ENCODE assay signal across 20 mouse cellular contexts in genomic region chr3:94680783-94681182, GRCm38 (mm10). TPM values are rescaled to one million over a fixed set of nuclear protein-coding genes. Genes with fewer than 3 reads are reported as not detected.
DNase-seq lines count a peak whose midpoint lies in the region; ATAC-seq and TF ChIP-seq lines count a peak whose summit lies in the region.
"Had no signal": no experiment of that assay in that cellular context is flagged by ENCODE, and none has a peak within 500 bp of the region (broad histone marks: within the 10 kb centered on the region; RNA-seq: fewer than 3 reads in every experiment).

No protein-coding gene starts in this region.

- no peaks in the 10 kb centered on the region for H3K36me3 ChIP-seq in heart, embryonic 11.5 days (ENCODE audit: control insufficient read depth, insufficient read depth, low read length)
- H3K36me3 ChIP-seq in liver, postnatal 0 days (replicated peaks; ENCODE audit: insufficient read depth, low read length), result no peaks in the 10 kb centered on the region
- no peaks in the 10 kb centered on the region for H3K36me3 ChIP-seq in stomach, embryonic 16.5 days (ENCODE audit: control insufficient read depth, insufficient read depth, low read length)
- H3K36me3 ChIP-seq: embryonic facial prominence, embryonic 12.5 days; hindbrain, embryonic 12.5 days; midbrain, embryonic 15.5 days had no signal

- no peak for TF ChIP-seq CTCF in Patski (IDR thresholded peaks at IDR 0.05)
- TF ChIP-seq CTCF in liver, postnatal 0 days (IDR thresholded peaks at IDR 0.05; ENCODE audit: low read depth), result no peak

- CTCF ChIA-PET in Patski (lab: Charles Lee), result no interaction called here

- H3K27ac ChIP-seq in heart, embryonic 11.5 days (ENCODE audit: low read depth, low read length), result no peak overlapping the region
- peak overlapping the region; percentile 80 for H3K27ac ChIP-seq in liver, postnatal 0 days (ENCODE audit: low read depth)
- no peak overlapping the region for H3K27ac ChIP-seq in stomach, embryonic 16.5 days (ENCODE audit: low read length)
- H3K27ac ChIP-seq: embryonic facial prominence, embryonic 12.5 days; forebrain, embryonic 13.5 days; hindbrain, embryonic 12.5 days; liver, embryonic 14.5 days; midbrain, embryonic 15.5 days had no signal

- 86% methylated on average over 16 of the region's 16 CpGs for WGBS in heart, embryonic 11.5 days (ENCODE audit: insufficient replicate concordance)
- 67% methylated on average over 16 of the region's 16 CpGs for WGBS in liver, postnatal 0 days (ENCODE audit: insufficient replicate concordance)
- WGBS in stomach, embryonic 16.5 days, result 75% methylated on average over 16 of the region's 16 CpGs

- no peak for ATAC-seq in heart, embryonic 11.5 days (replicated peaks; ENCODE audit: insufficient number of reproducible peaks, low FRiP score, low TSS enrichment)
- peak; percentile 98 for ATAC-seq in Patski
- ATAC-seq in liver, postnatal 0 days, result peak; percentile 89
- ATAC-seq in stomach, embryonic 16.5 days (ENCODE audit: insufficient read depth, low FRiP score), result peak; percentile 47; the same call in 1 of the 2 replicates
- ATAC-seq: forebrain, embryonic 13.5 days; midbrain, embryonic 15.5 days had no signal

- H3K4me3 ChIP-seq in heart, embryonic 11.5 days (ENCODE audit: low read depth, low read length), result no peak overlapping the region
- H3K4me3 ChIP-seq in liver, postnatal 0 days (ENCODE audit: low read depth, low read length), result peak overlapping the region; percentile 39
- H3K4me3 ChIP-seq in stomach, embryonic 16.5 days (replicated peaks; ENCODE audit: low read length), result no peak overlapping the region
- H3K4me3 ChIP-seq: embryonic facial prominence, embryonic 12.5 days; forebrain, embryonic 13.5 days; hindbrain, embryonic 12.5 days; midbrain, embryonic 15.5 days had no signal

- intact Hi-C loops in heart, postnatal 25 days (cut with DNase I), result no loop called here

- POLR2A ChIA-PET in Patski (lab: Charles Lee), result no interaction called here

- no peak overlapping the region for H3K9ac ChIP-seq in heart, embryonic 11.5 days (ENCODE audit: low read depth, low read length)
- H3K9ac ChIP-seq in liver, postnatal 0 days (replicated peaks), result 0 out of 2 replicates have a peak overlapping the region, but pooled peaks have one; percentile 50
- H3K9ac ChIP-seq in stomach, embryonic 16.5 days (ENCODE audit: low read length), result no peak overlapping the region
- H3K9ac ChIP-seq: embryonic facial prominence, embryonic 12.5 days; forebrain, embryonic 13.5 days; hindbrain, embryonic 12.5 days; liver, embryonic 14.5 days; midbrain, embryonic 15.5 days had no signal

- no peaks in the 10 kb centered on the region for H3K27me3 ChIP-seq in heart, embryonic 11.5 days (ENCODE audit: control insufficient read depth, insufficient read depth, low read length)
- no peaks in the 10 kb centered on the region for H3K27me3 ChIP-seq in Patski
- no peaks in the 10 kb centered on the region for H3K27me3 ChIP-seq in liver, postnatal 0 days (ENCODE audit: insufficient read depth, low read length)
- no peaks in the 10 kb centered on the region for H3K27me3 ChIP-seq in stomach, embryonic 16.5 days (ENCODE audit: control insufficient read depth, insufficient read depth, low read length)
- H3K27me3 ChIP-seq: embryonic facial prominence, embryonic 12.5 days; forebrain, embryonic 13.5 days; hindbrain, embryonic 12.5 days; midbrain, embryonic 15.5 days had no signal

- no peak overlapping the region for H3K4me2 ChIP-seq in heart, embryonic 11.5 days
- H3K4me2 ChIP-seq in liver, postnatal 0 days (ENCODE audit: low read depth, low read length), result peak overlapping the region; percentile 54
- no peak overlapping the region for H3K4me2 ChIP-seq in stomach, embryonic 16.5 days (ENCODE audit: low read depth, low read length)
- H3K4me2 ChIP-seq: embryonic facial prominence, embryonic 12.5 days; forebrain, embryonic 13.5 days; hindbrain, embryonic 12.5 days; midbrain, embryonic 15.5 days had no signal

- in situ Hi-C loops in Patski (cut with MboI; ENCODE audit: low pct_unique_long_range_greater_than_20kb), result no loop called here

- peak; percentile 17 for DNase-seq in heart, postnatal 25 days (ENCODE audit: low spot score)
- DNase-seq in Patski (ENCODE audit: low read depth, low spot score), result peak; percentile 86
- peak; percentile 27 for DNase-seq in liver, postnatal 0 days
- DNase-seq in thymus, postnatal 4 days, result no peak
- no peak for DNase-seq in right cerebral cortex, postnatal 36 days (ENCODE audit: low spot score in 2 of 2)
- DNase-seq: cerebellum, adult 9-11 months; gastrocnemius, postnatal 36 days; kidney, postnatal 14 days; layer of hippocampus, postnatal 36 days; right cerebral cortex, postnatal 4 days; thymus, adult 18-20 months had no signal

- no peaks in the 10 kb centered on the region for H3K4me1 ChIP-seq in heart, embryonic 11.5 days (ENCODE audit: control insufficient read depth, insufficient read depth, low read length)
- peaks cover 7% of the 10 kb centered on the region; the same call in 1 of the 2 replicates for H3K4me1 ChIP-seq in liver, postnatal 0 days (ENCODE audit: insufficient read depth)
- 0 out of 2 replicates have a peak, but pooled peaks cover 3% of the 10 kb centered on the region for H3K4me1 ChIP-seq in stomach, embryonic 16.5 days (ENCODE audit: control insufficient read depth, insufficient read depth, low read length)
- H3K4me1 ChIP-seq: embryonic facial prominence, embryonic 12.5 days; forebrain, embryonic 13.5 days; hindbrain, embryonic 12.5 days; midbrain, embryonic 15.5 days had no signal

- H3K9me3 ChIP-seq in heart, embryonic 11.5 days (replicated peaks; ENCODE audit: control insufficient read depth, low read length), result no peaks in the 10 kb centered on the region
- H3K9me3 ChIP-seq in liver, postnatal 0 days (ENCODE audit: low read length), result no peaks in the 10 kb centered on the region
- H3K9me3 ChIP-seq in stomach, embryonic 16.5 days (replicated peaks; ENCODE audit: control insufficient read depth, low read length), result no peaks in the 10 kb centered on the region
- H3K9me3 ChIP-seq: embryonic facial prominence, embryonic 12.5 days; forebrain, embryonic 13.5 days; hindbrain, embryonic 12.5 days; midbrain, embryonic 15.5 days had no signal

- peak; percentile 23; the same call in 1 of the 2 replicates for TF ChIP-seq EP300 in liver, postnatal 0 days (IDR thresholded peaks at IDR 0.05; ENCODE audit: low read depth)

RNA-seq across cellular contexts. Expression of gene Selenbp2, which starts 12.6 kb away (rescaled TPM):
- 10 to 100 TPM; 11.6 to 14.6 TPM for total RNA-seq in heart, postnatal 25 days (2021)
- polyA plus RNA-seq in heart, embryonic 11.5 days (2014; fragmentation: Nextera tagmentation; extraction: Ambion mirVana), result 0.72 and 2.0 TPM in 2 replicates
- 0.36 TPM for polyA plus RNA-seq in Patski (2021)
- polyA plus RNA-seq in liver, postnatal 0 days (2015; fragmentation: Nextera tagmentation; extraction: Ambion mirVana), result 35.1 and 39.9 TPM in 2 replicates
- 9.3 and 11.9 TPM in 2 replicates for polyA plus RNA-seq in stomach, embryonic 16.5 days (2015; fragmentation: Nextera tagmentation; extraction: Ambion mirVana)
- total RNA-seq: ES-E14; neutrophil, adult 5-6 weeks had no signal
- polyA plus RNA-seq: embryonic facial prominence, embryonic 12.5 days; forebrain, embryonic 13.5 days; hindbrain, embryonic 12.5 days had no signal

RNA-seq across cellular contexts. Expression of gene Tuft1, which starts 22.1 kb away (rescaled TPM):
- total RNA-seq in heart, postnatal 25 days (2021), result 1 to 10 TPM; 2.5 to 3.0 TPM
- 8.7 and 10.5 TPM in 2 replicates for polyA plus RNA-seq in heart, embryonic 11.5 days (2014; fragmentation: Nextera tagmentation; extraction: Ambion mirVana)
- 62.3 TPM for polyA plus RNA-seq in Patski (2021)
- polyA plus RNA-seq in liver, postnatal 0 days (2015; fragmentation: Nextera tagmentation; extraction: Ambion mirVana), result 7.5 and 8.1 TPM in 2 replicates
- polyA plus RNA-seq in stomach, embryonic 16.5 days (2015; fragmentation: Nextera tagmentation; extraction: Ambion mirVana), result 17.0 and 23.2 TPM in 2 replicates

RNA-seq across cellular contexts. Expression of gene Gm10972, which starts 37.9 kb away (rescaled TPM):
- not detected for total RNA-seq in heart, postnatal 25 days (2021)
- not detected in 2 replicates for polyA plus RNA-seq in heart, embryonic 11.5 days (2014; fragmentation: Nextera tagmentation; extraction: Ambion mirVana)
- polyA plus RNA-seq in Patski (2021), result not detected
- polyA plus RNA-seq in liver, postnatal 0 days (2015; fragmentation: Nextera tagmentation; extraction: Ambion mirVana), result not detected in 2 replicates
- not detected in 2 replicates for polyA plus RNA-seq in stomach, embryonic 16.5 days (2015; fragmentation: Nextera tagmentation; extraction: Ambion mirVana)
- total RNA-seq: ES-E14; gastrocnemius, postnatal 36 days; layer of hippocampus, postnatal 36 days; neutrophil, adult 5-6 weeks had no signal
- polyA plus RNA-seq: embryonic facial prominence, embryonic 12.5 days; forebrain, embryonic 13.5 days; hindbrain, embryonic 12.5 days; liver, embryonic 14.5 days; midbrain, embryonic 15.5 days had no signal

Comparison
In these comparisons a context has a peak if more than half of its experiments do, and no peak if none do; other contexts are left out.
1. DNase-seq: peak in heart, postnatal 25 days (single experiment), Patski (single experiment) and liver, postnatal 0 days (single experiment); none in thymus, postnatal 4 days (single experiment) and right cerebral cortex, postnatal 36 days (0 of 2).